Mouse (Mus musculus) B cell, adult 2 months (primary cell): ENCODE data around the gene Trabd2b.

Source experiments
- DNase-seq, 2 experiments: peaks; one replicate each; pipeline ENCODE4 v3.0.0; 2022

Gene Trabd2b

GRCm38 (mm10) chr4:114406355-114407101, at the start of gene Trabd2b:
TSS of gene Trabd2b (plus strand) at chr4:114406724.
- DNase-seq, result no peak

- DNase-seq, result no peak
Observed at GRCm38 (mm10) chr4:114357420-114357819, 49.1 kb upstream of the Trabd2b start.

GRCm38 (mm10) chr4:114358874-114359273, 47.6 kb upstream of the Trabd2b start:
- DNase-seq, result no peak

- no peak for DNase-seq
Observed at GRCm38 (mm10) chr4:114359818-114360217, 46.7 kb upstream of the Trabd2b start.

GRCm38 (mm10) chr4:114361336-114361735, 45.2 kb upstream of the Trabd2b start:
- no peak for DNase-seq

GRCm38 (mm10) chr4:114365000-114365399, 41.5 kb upstream of the Trabd2b start:
- DNase-seq, result no peak

- DNase-seq, result no peak
Observed at GRCm38 (mm10) chr4:114365595-114365994, 40.9 kb upstream of the Trabd2b start.

- no peak for DNase-seq
Observed at GRCm38 (mm10) chr4:114367005-114367404, 39.5 kb upstream of the Trabd2b start.

- DNase-seq, result no peak
Observed at GRCm38 (mm10) chr4:114367840-114368239, 38.7 kb upstream of the Trabd2b start.

GRCm38 (mm10) chr4:114369591-114369990, 36.9 kb upstream of the Trabd2b start:
- DNase-seq, result no peak

GRCm38 (mm10) chr4:114370935-114371715, 35.4 kb upstream of the Trabd2b start:
- no peak for DNase-seq

- DNase-seq, result no peak
Observed at GRCm38 (mm10) chr4:114372699-114373098, 33.8 kb upstream of the Trabd2b start.

- no peak for DNase-seq
Observed at GRCm38 (mm10) chr4:114374330-114374729, 32.2 kb upstream of the Trabd2b start.

- no peak for DNase-seq
Observed at GRCm38 (mm10) chr4:114377531-114377930, 29.0 kb upstream of the Trabd2b start.

GRCm38 (mm10) chr4:114378512-114378911, 28.0 kb upstream of the Trabd2b start:
- no peak for DNase-seq

- DNase-seq, result no peak
Observed at GRCm38 (mm10) chr4:114379416-114379956, 27.0 kb upstream of the Trabd2b start.

GRCm38 (mm10) chr4:114382627-114383026, 23.9 kb upstream of the Trabd2b start:
- DNase-seq, result no peak

- no peak for DNase-seq
Observed at GRCm38 (mm10) chr4:114385236-114385635, 21.3 kb upstream of the Trabd2b start.

- no peak for DNase-seq
Observed at GRCm38 (mm10) chr4:114386395-114386811, 20.1 kb upstream of the Trabd2b start.

GRCm38 (mm10) chr4:114387527-114388135, 18.9 kb upstream of the Trabd2b start:
- DNase-seq, result no peak

- no peak for DNase-seq
Observed at GRCm38 (mm10) chr4:114388306-114388705, 18.2 kb upstream of the Trabd2b start.

- no peak for DNase-seq
Observed at GRCm38 (mm10) chr4:114389653-114390052, 16.9 kb upstream of the Trabd2b start.

- peak; percentile 23 to 37 for DNase-seq
Observed at GRCm38 (mm10) chr4:114397625-114398024, 8.9 kb upstream of the Trabd2b start.
